Mouse (Mus musculus) erythroblast, embryonic 14.5 days (primary cell): Measurements from ENCODE around the gene Ddx31.

Source experiments
- GATA1 ChIP-seq: IDR thresholded peaks from 2 replicates; pipeline ENCODE4 v1.6.1; 2012; ENCODE audit warnings: low read length, inconsistent platforms, mixed read lengths
- TAL1 ChIP-seq: IDR thresholded peaks from 3 replicates; pipeline ENCODE4 v1.6.1; 2012; ENCODE audit warnings: low read length, inconsistent platforms, mixed read lengths

DNA sequence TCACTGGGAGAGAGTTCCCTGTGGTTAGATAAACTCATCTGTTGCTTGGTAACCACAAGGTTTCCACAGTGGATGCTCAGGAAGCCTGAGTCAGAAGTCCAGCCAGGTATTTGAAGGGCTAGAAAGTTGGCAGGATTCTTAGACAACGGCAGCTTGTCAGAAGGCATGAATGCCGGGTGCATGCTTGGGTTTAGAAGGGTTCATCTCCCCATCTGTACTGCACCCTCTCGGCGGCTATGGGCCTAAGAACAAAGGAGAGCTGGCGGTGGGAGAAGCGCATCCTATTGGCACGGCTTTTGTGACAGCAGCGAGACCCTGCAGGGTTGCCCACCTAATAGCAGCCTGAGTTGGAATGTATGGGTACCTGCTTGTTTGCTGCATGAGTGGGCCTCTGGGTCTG lies 62.1 kb downstream of the Ddx31 start:
- TF ChIP-seq TAL1 (no peak), GATA1 (no peak)
